Mouse (Mus musculus) embryonic fibroblast, embryonic 13.5 days (primary cell): ENCODE results near the gene Dgkq.

ENCODE experiments used
- CTCF ChIP-seq: IDR thresholded peaks from 2 replicates; pipeline ENCODE4 v1.5.1; 2011; ENCODE audit warnings: mild to moderate bottlenecking, control low read depth, low read length, moderate library complexity, borderline replicate concordance; ENCODE audit not compliant: insufficient read depth
- POLR2A ChIP-seq: IDR thresholded peaks from 2 replicates; pipeline ENCODE4 v1.6.1; 2011; ENCODE audit warnings: low read depth, mild to moderate bottlenecking, control low read depth, low read length, moderate library complexity

- TF ChIP-seq CTCF (no peak), POLR2A (no peak)
Measured at GRCm38 (mm10) chr5:108713096-108713495, 43.6 kb upstream of the Dgkq start.
